Mouse (Mus musculus) lung, postnatal 0 days (tissue): ENCODE measurements at regions not wholly inside any gene's neighbourhood (a gene's known extent, or its start where the extent isn't known, plus 50 kb on each side); places are given as distances from the start of the nearest gene placed in this dataset.

Experiments
- CTCF ChIP-seq: IDR thresholded peaks from 2 replicates; pipeline ENCODE4 v1.5.1; 2016; ENCODE audit warnings: antibody characterized with exemption, mild to moderate bottlenecking
- EP300 ChIP-seq: IDR thresholded peaks from 2 replicates; pipeline ENCODE4 v1.6.1; 2016; ENCODE audit warnings: antibody characterized with exemption, mild to moderate bottlenecking, control low read depth

GRCm38 (mm10) chr15:6044511-6045256 is 254.9 kb upstream of the Dab2 start:
- no peak for TF ChIP-seq CTCF
- no peak for TF ChIP-seq EP300
